Mouse (Mus musculus) heart, embryonic 13.5 days (tissue): ENCODE results near the gene Fam114a1. TPM values are rescaled to one million over a fixed set of nuclear protein-coding genes. Genes with fewer than 3 reads are reported as not detected.
A peak's percentile ranks its signal among the peaks of the same experiment; 100 is the strongest.

Experiments
- ATAC-seq: fragments of 200-750 bp; cut with Nextera tagmentation; 2 replicates; pipeline ENCODE4 v1.8.0; 2017; ENCODE audit warnings: moderate TSS enrichment; ENCODE audit not compliant: insufficient number of reproducible peaks, low FRiP score, low TSS enrichment; ENCODE audit errors: extremely low read depth
- H3K27ac ChIP-seq: fragments of 300-500 bp; sonication (generic); replicated peaks from 2 replicates; pipeline ENCODE4 v1.5.1; 2015; ENCODE audit warnings: moderate library complexity, mild to moderate bottlenecking, inconsistent platforms
- H3K27me3 ChIP-seq: fragments of 300-500 bp; sonication (generic); replicated peaks from 2 replicates; pipeline ENCODE4 v1.6.1; 2015; ENCODE audit warnings: mild to moderate bottlenecking, inconsistent platforms
- H3K36me3 ChIP-seq: fragments of 300-500 bp; sonication (generic); 2 replicates; pipeline ENCODE4 v1.6.1; 2015; ENCODE audit warnings: mild to moderate bottlenecking, inconsistent platforms
- H3K4me1 ChIP-seq: fragments of 300-500 bp; sonication (generic); 2 replicates; pipeline ENCODE4 v1.6.1; 2015; ENCODE audit warnings: inconsistent platforms
- H3K4me2 ChIP-seq: fragments of 300-500 bp; sonication (generic); 2 replicates; pipeline ENCODE4 v1.6.1; 2015; ENCODE audit warnings: inconsistent platforms, mild to moderate bottlenecking, moderate library complexity
- H3K4me3 ChIP-seq: fragments of 300-500 bp; sonication (generic); 2 replicates; pipeline ENCODE4 v1.5.1; 2015; ENCODE audit warnings: moderate library complexity, mild to moderate bottlenecking, inconsistent platforms
- H3K9ac ChIP-seq: fragments of 300-500 bp; sonication (generic); 2 replicates; pipeline ENCODE4 v1.6.1; 2015; ENCODE audit warnings: inconsistent platforms, mild to moderate bottlenecking, moderate library complexity
- H3K9me3 ChIP-seq: fragments of 300-500 bp; sonication (generic); 2 replicates; pipeline ENCODE4 v1.6.1; 2016; ENCODE audit warnings: inconsistent platforms
- WGBS: fragments of 180-500 bp; shearing (Covaris S2); methylation state at CpG from one replicate; pipeline ENCODE4 v1.1.7; 2015; ENCODE audit warnings: mixed read lengths; 5-methylcytosine and 5-hydroxymethylcytosine counted together
- polyA plus RNA-seq: library from polyadenylated mRNA; unstranded; fragments of >200 nt; fragmentation: Nextera tagmentation; extraction: Ambion mirVana; gene quantifications from 2 replicates; pipeline ENCODE4 v1.2.1, GENCODE M21; 2015

Gene Fam114a1
- polyA plus RNA-seq, 1 experiment from 2014 or later, result 41.4 TPM

DNA sequence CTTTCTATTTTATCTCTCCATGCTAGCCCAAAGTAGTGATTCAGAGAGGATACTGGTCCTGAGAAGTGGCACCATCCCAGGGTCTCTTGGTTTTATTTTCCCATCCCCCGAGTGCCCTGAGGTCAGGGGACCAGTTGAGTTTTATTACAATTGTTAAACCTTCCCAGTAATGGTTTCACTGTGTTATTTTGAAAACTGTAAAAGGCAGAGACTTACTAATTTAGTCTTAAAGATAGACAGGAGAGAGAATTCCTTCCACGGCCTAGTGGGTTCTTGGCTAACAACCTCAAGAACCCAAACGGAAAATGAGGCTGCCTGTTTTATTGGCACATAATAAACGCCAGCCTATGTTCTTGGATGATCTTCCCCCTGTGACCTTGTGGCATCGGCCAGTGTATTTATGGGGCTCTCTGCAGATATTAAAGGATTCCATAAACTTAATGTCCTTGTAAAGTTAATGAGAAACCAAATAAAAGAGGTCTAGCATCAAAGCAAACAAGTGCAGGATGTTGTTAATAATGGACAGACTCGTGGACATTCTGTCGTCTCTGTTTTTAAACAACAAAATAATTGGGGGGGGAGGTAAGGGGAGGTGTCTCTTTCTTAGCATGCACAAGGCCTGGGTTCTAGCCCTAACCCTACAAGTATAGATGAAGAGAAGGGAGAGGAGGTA is 42.2 kb downstream of the Fam114a1 start:
- 81% methylated on average over 7 of the region's 7 CpGs for WGBS
- no peak overlapping the region for H3K27ac ChIP-seq
- no peak overlapping the region for H3K4me2 ChIP-seq
- no peak overlapping the region for H3K9ac ChIP-seq
- peaks cover 4% of the 10 kb centered on the region; the same call in 1 of the 2 replicates for H3K9me3 ChIP-seq
- no peaks in the 10 kb centered on the region for H3K27me3 ChIP-seq
- peaks cover 84% of the 10 kb centered on the region for H3K36me3 ChIP-seq
- no peaks in the 10 kb centered on the region for H3K4me1 ChIP-seq
- H3K4me3 ChIP-seq, result no peak overlapping the region
- no peak for ATAC-seq

DNA sequence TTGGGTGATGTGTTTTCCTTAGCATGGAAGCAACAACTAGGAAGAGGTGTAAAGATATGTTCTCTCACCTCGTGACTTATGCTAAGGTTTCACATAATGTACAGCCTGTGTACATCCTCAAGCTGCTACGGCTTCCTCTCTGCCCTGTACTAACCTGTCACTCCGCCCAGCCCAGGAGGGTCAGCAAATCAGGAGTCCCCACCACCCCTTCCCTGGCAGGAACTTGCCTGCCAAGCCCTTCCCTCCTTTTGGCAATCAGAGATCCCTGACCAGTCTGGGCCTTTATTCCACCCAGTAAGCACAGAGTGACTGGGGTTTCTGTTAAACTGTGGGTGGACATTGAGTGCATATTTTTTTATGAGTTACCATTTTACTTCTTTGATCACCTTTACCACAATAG is 45.6 kb downstream of the Fam114a1 start:
- 69% methylated on average over 3 of the region's 3 CpGs for WGBS
- H3K9me3 ChIP-seq, result no peaks in the 10 kb centered on the region
- H3K4me1 ChIP-seq, result no peaks in the 10 kb centered on the region
- H3K9ac ChIP-seq, result no peak overlapping the region
- no peak overlapping the region for H3K4me3 ChIP-seq
- H3K4me2 ChIP-seq, result no peak overlapping the region
- peaks cover 85% of the 10 kb centered on the region for H3K36me3 ChIP-seq
- H3K27me3 ChIP-seq, result no peaks in the 10 kb centered on the region
- no peak overlapping the region for H3K27ac ChIP-seq
- ATAC-seq, result no peak

GRCm38 (mm10) chr5:65019109-65019508 is 49.2 kb downstream of the Fam114a1 start:
- H3K4me2 ChIP-seq, result no peak overlapping the region
- no peaks in the 10 kb centered on the region for H3K9me3 ChIP-seq
- no peak overlapping the region for H3K27ac ChIP-seq
- no peak overlapping the region for H3K4me3 ChIP-seq
- H3K27me3 ChIP-seq, result no peaks in the 10 kb centered on the region
- no peaks in the 10 kb centered on the region for H3K4me1 ChIP-seq
- WGBS, result 68% methylated on average over 8 of the region's 8 CpGs
- no peak overlapping the region for H3K9ac ChIP-seq
- no peak for ATAC-seq
- peaks cover 91% of the 10 kb centered on the region for H3K36me3 ChIP-seq

GRCm38 (mm10) chr5:65019823-65020222 is 50.0 kb downstream of the Fam114a1 start:
- Histone ChIP-seq H3K36me3 (peaks cover 93% of the 10 kb centered on the region), H3K9me3 (no peaks in the 10 kb centered on the region), H3K27ac (no peak overlapping the region), H3K4me3 (no peak overlapping the region), H3K4me2 (no peak overlapping the region), H3K4me1 (no peaks in the 10 kb centered on the region), H3K9ac (no peak overlapping the region), H3K27me3 (no peaks in the 10 kb centered on the region)
- no peak for ATAC-seq
- WGBS, result 73% methylated on average over 7 of the region's 7 CpGs

DNA sequence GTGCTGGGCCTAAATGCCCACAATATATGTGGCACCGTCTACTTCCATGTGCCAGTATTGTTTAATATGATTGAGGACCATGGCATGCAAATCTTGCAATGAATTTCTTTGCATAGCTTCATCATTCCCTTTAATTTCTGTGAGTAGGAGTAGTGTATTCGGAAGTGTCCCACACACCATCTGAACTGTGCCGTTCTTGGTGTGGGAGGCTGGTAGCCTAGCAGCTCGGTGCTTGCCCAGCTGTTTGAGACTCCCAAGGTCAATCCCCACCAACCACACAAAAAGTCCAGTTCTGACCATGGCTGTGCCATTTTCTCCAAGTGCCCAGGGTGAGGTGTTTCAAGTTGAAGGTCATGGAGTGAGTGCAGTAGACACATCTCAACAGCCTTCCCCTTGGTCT is 52.1 kb downstream of the Fam114a1 start:
- H3K9ac ChIP-seq, result no peak overlapping the region
- H3K4me1 ChIP-seq, result no peaks in the 10 kb centered on the region
- no peak overlapping the region for H3K4me3 ChIP-seq
- ATAC-seq, result no peak
- no peak overlapping the region for H3K4me2 ChIP-seq
- 86% methylated on average over 4 of the region's 4 CpGs for WGBS
- H3K9me3 ChIP-seq, result no peaks in the 10 kb centered on the region
- H3K36me3 ChIP-seq, result peaks cover 72% of the 10 kb centered on the region
- no peak overlapping the region for H3K27ac ChIP-seq
- H3K27me3 ChIP-seq, result no peaks in the 10 kb centered on the region

- no peak overlapping the region for H3K9ac ChIP-seq
- 0 out of 2 replicates have a peak, but pooled peaks cover 5% of the 10 kb centered on the region for H3K4me1 ChIP-seq
- no peak overlapping the region for H3K27ac ChIP-seq
- no peaks in the 10 kb centered on the region for H3K9me3 ChIP-seq
- H3K4me2 ChIP-seq, result no peak overlapping the region
- peaks cover 64% of the 10 kb centered on the region for H3K36me3 ChIP-seq
- H3K4me3 ChIP-seq, result no peak overlapping the region
- H3K27me3 ChIP-seq, result no peaks in the 10 kb centered on the region
- ATAC-seq, result no peak
- WGBS, result 81% methylated on average over 2 of the region's 2 CpGs
Observed at GRCm38 (mm10) chr5:65024641-65025040, 54.8 kb downstream of the Fam114a1 start.

- no peak overlapping the region for H3K27ac ChIP-seq
- no peak overlapping the region for H3K9ac ChIP-seq
- H3K36me3 ChIP-seq, result peaks cover 68% of the 10 kb centered on the region
- no peak for ATAC-seq
- 65% methylated on average over 6 of the region's 6 CpGs for WGBS
- H3K4me1 ChIP-seq, result 0 out of 2 replicates have a peak, but pooled peaks cover 5% of the 10 kb centered on the region
- H3K9me3 ChIP-seq, result no peaks in the 10 kb centered on the region
- H3K4me2 ChIP-seq, result no peak overlapping the region
- no peaks in the 10 kb centered on the region for H3K27me3 ChIP-seq
- H3K4me3 ChIP-seq, result no peak overlapping the region
Observed at GRCm38 (mm10) chr5:65025916-65026315, 56.0 kb downstream of the Fam114a1 start.

DNA sequence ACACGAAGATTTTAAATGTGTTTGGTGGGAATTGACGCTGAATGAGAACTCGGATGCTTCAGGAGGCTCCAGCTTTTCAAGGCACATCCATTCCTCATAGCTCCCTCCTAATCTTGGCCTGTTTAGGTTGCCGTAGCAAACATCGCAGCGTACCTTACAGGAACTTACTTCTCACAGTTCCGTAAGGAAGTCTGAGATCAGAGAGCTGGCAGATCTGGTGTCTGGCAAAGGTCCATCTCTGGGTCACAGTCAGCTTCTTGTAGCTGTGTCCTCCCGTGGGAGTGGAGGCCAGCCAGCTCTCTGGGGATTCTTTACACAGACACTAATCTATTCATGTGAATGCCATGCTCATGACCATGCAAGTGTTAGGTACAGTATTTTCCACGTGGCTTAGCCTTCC is 56.9 kb downstream of the Fam114a1 start:
- Histone ChIP-seq H3K4me2 (no peak overlapping the region), H3K4me1 (0 out of 2 replicates have a peak, but pooled peaks cover 5% of the 10 kb centered on the region), H3K27ac (no peak overlapping the region), H3K27me3 (no peaks in the 10 kb centered on the region), H3K9me3 (no peaks in the 10 kb centered on the region), H3K4me3 (no peak overlapping the region), H3K36me3 (peaks cover 66% of the 10 kb centered on the region), H3K9ac (no peak overlapping the region)
- no peak for ATAC-seq
- WGBS, result 61% methylated on average over 9 of the region's 9 CpGs

DNA sequence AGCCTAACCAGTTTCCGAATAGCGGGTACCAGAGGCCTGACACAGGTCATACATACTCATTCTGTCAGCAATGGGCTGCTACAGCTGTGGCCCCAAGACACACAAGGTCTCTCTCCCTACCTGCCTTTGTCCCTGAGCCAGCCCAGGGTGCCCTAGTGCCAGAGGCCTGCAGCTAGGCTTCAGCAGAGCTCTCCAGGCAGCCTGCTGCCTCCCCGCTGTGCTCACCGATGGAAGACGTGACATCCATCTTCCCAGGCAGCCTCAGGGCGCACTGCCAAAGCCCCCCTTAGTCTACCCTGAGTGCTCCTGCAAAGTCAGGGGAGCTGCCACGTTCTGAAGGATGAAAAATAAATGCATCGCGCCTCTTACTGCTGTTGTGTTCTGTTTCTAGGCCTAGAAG is 58.1 kb downstream of the Fam114a1 start:
- H3K4me3 ChIP-seq, result no peak overlapping the region
- no peaks in the 10 kb centered on the region for H3K27me3 ChIP-seq
- WGBS, result 59% methylated on average over 9 of the region's 9 CpGs
- H3K27ac ChIP-seq, result no peak overlapping the region
- H3K36me3 ChIP-seq, result peaks cover 64% of the 10 kb centered on the region
- 0 out of 2 replicates have a peak, but pooled peaks cover 5% of the 10 kb centered on the region for H3K4me1 ChIP-seq
- H3K4me2 ChIP-seq, result no peak overlapping the region
- ATAC-seq, result no peak
- H3K9me3 ChIP-seq, result no peaks in the 10 kb centered on the region
- no peak overlapping the region for H3K9ac ChIP-seq

DNA sequence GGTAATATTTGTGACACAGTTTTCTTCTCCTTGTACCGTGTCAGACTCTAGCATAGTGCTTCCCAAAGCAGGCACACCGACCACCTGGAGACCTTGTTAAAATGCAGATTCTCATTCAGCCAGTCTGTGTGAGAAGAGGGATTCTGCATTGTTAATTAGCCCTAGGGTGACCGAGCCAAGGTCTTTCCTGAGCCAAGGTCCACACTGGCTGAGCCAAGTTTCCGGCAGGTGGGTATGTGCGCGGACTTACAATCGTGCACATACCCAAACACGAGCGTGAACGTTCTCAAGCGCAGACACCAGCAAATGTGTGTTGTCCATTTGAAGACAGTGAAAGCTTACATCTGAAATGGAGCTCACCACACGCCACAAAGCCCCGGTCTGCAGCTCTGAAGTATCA is 66.7 kb downstream of the Fam114a1 start:
- H3K27me3 ChIP-seq, result no peaks in the 10 kb centered on the region
- no peak overlapping the region for H3K4me3 ChIP-seq
- no peak overlapping the region for H3K4me2 ChIP-seq
- ATAC-seq, result no peak
- no peaks in the 10 kb centered on the region for H3K9me3 ChIP-seq
- 75% methylated on average over 13 of the region's 13 CpGs for WGBS
- H3K9ac ChIP-seq, result no peak overlapping the region
- peaks cover 66% of the 10 kb centered on the region for H3K36me3 ChIP-seq
- H3K27ac ChIP-seq, result no peak overlapping the region
- H3K4me1 ChIP-seq, result peaks cover 10% of the 10 kb centered on the region

DNA sequence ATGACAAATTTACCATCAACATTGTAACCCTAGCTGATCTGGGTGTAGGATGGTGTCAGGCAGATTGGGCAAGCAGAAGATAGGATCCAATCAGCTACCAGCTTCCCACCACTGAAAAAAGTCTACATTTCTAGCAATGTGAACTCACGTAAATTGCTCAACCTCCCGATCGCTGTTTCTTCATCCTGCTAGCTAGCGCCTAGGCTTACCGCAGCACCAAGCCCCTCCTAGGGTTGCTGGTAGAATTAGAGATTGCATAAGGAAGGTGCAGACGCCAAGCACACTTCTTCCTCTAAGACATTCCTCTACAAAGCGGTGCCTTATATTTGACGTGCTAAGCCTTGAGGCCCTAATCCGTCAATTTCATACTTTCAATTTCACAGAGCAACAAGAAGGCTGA is 68.4 kb downstream of the Fam114a1 start:
- Histone ChIP-seq H3K4me3 (no peak overlapping the region), H3K9me3 (no peaks in the 10 kb centered on the region), H3K4me2 (no peak overlapping the region; the same call in 1 of the 2 replicates), H3K27me3 (no peaks in the 10 kb centered on the region), H3K9ac (no peak overlapping the region), H3K27ac (0 out of 2 replicates have a peak overlapping the region, but pooled peaks have one; percentile 50), H3K36me3 (peaks cover 67% of the 10 kb centered on the region), H3K4me1 (peaks cover 10% of the 10 kb centered on the region)
- no peak for ATAC-seq
- WGBS, result 73% methylated on average over 9 of the region's 9 CpGs
